Mouse (Mus musculus) megakaryocyte-erythroid progenitor cell, adult 5-6 weeks (primary cell): Measurements from ENCODE around the gene Mei1. TPM values are rescaled to one million over a fixed set of nuclear protein-coding genes. Genes with fewer than 3 reads are reported as not detected.
"Not testable (repeated sequence)": the region's sequence is repeated elsewhere in the genome, so short reads cannot be mapped to it uniquely, and the experiment has no call there.

Experiments
- ATAC-seq: replicated peaks from 2 replicates; pipeline ENCODE4 v1.8.0; 2016; ENCODE audit warnings: mild to moderate bottlenecking, inconsistent platforms; ENCODE audit not compliant: severe bottlenecking, poor library complexity, low FRiP score, low TSS enrichment
- total RNA-seq, 2 experiments: library from RNA; stranded (forward) in 1 of 2; stranded (reverse) in 1 of 2; fragments of 200-1000, 215-1000 nt in 1 of 2; fragments of >200 nt in 1 of 2; fragmentation: Nextera tagmentation in 1 of 2; gene quantifications; 2 replicates each; pipeline ENCODE4 v1.2.3; 2014 to 2017

Gene Mei1
- total RNA-seq, 2 experiments from 2014 or later = not detected

GRCm38 (mm10) chr15:82079883-82080282 is 10.1 kb downstream of the Mei1 start:
- ATAC-seq = no peak

DNA sequence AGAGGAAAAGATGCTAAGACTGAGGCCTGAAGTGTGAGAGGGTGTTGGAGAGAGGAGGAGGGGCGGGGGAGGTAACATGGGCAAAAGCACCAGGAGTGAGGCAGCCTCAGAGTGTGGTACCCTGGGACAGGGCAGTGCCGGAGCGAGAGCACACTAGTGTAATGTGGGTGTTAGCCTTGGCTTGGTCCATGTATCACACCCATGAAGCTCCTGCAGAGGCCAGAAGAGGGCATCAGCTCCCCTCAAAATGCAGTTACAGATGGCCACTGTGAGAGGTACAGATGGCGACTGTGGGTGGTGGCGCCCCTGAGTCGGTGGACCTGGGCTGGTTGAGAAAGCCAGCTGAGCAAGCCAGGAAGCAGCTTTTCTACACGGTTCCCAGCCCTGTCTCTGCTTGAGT is 11.4 kb downstream of the Mei1 start:
- ATAC-seq = peak; percentile 88

DNA sequence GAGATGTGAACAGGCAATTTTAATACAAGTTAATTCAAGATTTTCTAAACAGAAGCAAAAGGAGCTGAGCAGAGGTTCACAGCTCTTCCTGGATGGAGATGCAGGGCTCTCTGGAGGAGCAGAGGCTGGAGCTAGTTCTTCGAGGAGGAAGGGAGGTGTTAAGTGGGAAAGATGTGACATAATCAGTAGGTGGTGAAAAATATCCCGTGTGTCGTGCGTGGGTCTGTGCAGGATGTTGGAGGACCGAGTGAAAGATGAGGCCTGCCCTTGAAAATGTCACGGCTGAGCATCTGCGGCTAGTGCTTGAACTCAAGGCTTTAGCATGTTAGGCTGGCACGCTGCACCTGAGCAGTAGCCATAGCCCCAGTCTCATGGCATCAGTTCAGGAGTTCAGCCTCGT is 15.8 kb downstream of the Mei1 start:
- ATAC-seq = no peak

DNA sequence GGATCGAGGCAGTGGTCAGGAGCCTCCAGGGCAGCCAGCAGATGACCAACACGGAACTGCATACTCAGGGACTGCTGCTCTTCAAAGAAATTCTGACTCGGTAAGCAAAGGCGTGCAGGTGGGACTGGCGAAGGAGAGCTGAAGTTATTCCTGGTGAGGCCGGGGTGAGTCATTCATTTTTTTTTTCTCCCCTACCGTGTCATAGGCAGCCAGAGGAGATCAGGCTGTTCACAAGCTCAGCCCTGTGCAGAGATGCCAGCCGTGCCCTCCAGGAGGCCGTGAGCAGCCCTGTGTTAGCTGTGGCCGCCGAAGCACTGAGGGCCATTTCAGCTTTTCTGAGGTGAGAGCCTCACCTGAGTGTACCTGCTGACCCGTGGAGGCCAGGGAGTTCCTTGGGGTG is 16.3 kb downstream of the Mei1 start:
- no peak for ATAC-seq

GRCm38 (mm10) chr15:82087266-82087665 is 17.5 kb downstream of the Mei1 start:
- peak; percentile 30; the same call in 1 of the 2 replicates for ATAC-seq

GRCm38 (mm10) chr15:82091061-82091460 is 21.3 kb downstream of the Mei1 start:
- no peak for ATAC-seq

DNA sequence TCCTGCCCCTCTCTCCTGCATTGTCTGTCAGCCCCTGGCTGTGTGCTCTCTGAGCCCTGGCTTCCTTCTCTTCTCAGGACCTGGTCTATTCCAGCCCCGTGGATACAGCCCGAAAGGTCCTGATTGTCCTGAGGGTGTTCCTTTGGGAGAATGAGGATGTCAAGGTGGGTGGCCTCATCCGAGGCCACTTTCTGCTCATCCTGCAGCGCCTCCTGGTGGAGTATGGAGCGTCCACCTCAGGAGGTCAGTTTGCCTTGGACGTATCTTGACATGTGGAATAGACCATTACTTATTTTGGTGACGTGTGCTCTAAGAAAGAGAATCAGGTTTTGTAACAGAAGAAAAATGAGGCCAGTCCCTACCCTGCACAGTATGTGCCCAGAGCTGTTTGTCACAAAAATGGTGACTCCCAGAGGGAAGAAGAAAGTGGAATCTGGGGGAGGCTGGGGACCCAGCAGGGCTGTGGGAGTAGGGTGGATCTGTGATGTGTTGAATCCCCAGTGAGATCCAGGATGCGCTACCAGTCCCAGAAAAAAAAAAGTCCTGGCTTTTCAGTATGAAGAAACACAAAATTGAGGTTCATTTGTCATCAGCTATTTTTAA is 37.3 kb downstream of the Mei1 start:
- ATAC-seq = no peak

- no peak for ATAC-seq
These were observed 50.7 kb downstream of the Mei1 start for GRCm38 (mm10) chr15:82120544-82120943.

GRCm38 (mm10) chr15:82126690-82127089 is 56.9 kb downstream of the Mei1 start:
- ATAC-seq = not testable (repeated sequence)

DNA sequence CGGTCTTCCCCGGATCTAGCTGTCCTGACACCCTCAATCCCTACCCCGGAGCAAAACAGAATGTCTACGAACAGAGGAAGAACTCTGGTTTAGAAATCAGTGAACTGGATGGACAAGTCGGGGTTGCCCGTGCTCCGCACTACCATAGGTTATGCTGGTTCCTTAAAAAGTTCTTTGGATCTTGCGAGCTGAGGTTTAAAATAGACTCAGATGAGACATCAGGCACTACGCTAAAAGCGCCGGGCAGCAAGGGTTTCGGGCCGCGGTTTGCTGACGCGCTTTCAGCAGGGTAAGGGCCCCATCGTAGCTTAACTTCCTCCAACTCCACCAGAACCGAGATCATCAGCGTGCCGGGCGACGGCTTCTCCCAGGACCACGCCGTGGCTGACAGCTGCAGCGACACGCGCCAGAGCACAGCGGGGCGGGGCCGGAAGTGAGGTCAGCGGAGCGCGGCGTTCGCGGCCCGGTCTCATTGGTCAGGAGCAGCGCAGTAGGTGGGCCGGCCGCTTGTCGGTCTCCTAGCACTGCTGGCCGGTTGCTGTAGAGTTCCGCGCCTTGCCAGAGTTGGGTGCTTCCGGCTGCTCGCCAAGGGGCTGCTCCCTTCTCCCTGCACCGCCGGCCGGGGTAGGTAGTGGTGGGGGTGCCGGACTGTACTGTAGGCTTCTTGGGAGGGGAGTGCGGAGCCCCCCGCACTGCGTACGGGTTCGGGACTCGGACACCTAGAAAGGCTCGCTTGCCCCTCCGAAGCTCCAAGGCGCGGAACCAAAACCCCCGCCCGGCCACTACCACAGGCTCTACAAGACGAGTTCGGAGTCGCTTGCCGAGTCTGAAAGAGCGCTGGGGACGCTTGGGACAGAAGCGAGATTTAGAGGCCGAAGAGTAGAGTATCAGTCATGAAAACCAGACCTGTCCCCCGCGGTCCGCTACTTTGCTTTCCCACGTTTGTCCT is 57.9 kb downstream of the Mei1 start, which contains the start of gene Ccdc134:
Gene Ccdc134, plus strand, starts transcription at position 497 of the 949 bp plus-strand sequence.
- ATAC-seq = peak; percentile 99

DNA sequence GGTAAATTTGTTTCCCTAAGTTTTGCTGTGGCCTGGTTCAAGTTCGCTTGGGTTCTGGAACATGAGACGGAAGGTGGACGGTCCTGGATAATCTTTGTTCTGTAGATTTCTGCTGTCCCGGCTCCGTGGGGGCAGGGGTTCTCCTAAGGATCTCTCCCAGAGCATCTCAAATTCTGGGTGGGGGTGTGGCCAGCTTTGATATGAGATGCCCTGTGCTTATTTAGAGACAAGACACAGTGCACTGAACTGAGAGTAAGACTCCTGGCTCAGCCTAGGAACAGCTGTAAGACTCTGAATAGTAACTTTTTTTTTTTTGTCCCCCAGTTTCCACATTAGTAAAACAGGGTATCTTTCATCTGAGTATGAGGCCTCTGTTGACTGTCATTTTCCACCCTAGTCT is 58.6 kb downstream of the Mei1 start:
- ATAC-seq = no peak

DNA sequence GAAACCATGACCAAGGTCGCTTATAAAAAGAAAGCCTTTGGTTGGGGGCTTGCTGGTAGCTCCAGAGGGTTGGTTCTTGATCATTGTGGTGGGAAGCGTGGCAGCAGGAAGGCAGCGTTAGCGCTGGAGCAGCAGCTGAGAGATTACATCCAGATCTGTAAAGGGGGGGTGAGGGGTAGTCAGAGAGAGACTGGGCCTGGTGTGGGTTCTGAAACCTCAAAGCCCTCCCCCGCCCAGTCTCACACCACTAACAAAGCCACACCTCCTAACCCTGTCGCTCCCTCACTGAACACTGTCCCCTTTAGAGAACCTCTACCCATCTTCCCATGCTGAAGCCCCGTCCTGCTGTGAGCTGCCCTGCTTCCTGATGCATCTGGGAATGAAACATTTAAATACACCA is 60.8 kb downstream of the Mei1 start:
- ATAC-seq = no peak

- no peak for ATAC-seq
These were observed 65.6 kb downstream of the Mei1 start for GRCm38 (mm10) chr15:82135372-82135771.

DNA sequence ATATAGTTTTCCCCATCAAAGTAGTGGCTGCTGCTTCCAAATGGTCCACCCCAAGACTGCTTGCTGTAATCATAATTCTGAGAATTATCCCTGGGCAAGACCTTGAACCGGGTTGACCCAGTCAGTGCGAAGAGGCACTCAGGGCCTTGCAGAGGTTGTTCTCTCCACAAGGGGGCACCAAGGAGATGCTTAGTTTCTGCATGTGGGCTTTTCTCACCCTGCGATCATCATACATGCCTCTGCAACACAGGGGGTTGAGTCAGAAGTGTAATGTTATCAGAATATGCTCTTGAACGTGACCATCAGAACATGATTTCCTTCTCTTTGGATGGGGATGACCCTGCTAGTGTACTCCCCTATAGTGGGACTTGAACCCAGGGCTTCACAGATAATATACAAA is 68.8 kb downstream of the Mei1 start:
- peak; percentile 86 for ATAC-seq

DNA sequence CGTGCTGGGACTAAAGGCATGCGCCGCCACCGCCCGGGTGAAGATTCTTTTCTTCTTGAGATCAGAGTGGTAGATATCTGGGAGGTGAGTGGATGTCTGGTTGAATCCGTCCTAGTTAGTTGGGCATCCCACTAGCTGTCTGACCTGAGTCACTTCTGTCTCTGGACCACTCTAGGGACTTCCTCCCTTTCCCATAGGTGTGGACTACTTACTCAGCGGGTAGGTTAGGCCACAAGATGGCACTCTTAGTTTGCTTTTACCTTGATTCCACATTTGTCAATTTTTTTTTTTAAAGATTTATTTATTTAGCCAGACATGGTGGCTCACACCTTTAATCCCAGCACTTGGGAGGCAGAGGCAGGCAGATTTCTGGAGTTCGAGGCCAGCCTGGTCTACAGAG is 69.4 kb downstream of the Mei1 start:
- ATAC-seq = 0 out of 2 replicates have a peak, but pooled peaks have one; percentile 22

- ATAC-seq = no peak
These were observed 70.6 kb downstream of the Mei1 start for GRCm38 (mm10) chr15:82140355-82140754.

- no peak for ATAC-seq
These were observed 74.4 kb downstream of the Mei1 start for GRCm38 (mm10) chr15:82144157-82144556.

DNA sequence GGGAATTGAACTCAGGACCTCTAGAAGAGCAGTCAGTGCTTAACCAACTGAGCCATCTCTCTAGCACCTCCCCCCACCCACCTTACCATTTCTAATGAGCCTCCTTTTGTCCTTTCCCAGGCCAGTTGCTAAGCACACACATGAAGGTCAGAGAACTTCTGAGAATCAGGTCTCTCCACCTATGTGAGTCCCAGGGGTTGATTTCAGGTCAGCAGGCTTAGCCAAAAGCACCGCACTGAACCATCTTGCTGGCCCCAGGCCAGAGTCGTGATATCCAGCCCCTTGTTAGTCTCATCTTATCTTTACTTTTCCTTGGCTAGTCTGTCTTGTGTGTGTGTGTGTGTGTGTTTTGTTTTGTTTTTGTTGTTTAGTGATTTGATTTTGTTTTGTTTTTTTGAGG is 75.6 kb downstream of the Mei1 start:
- ATAC-seq = no peak

GRCm38 (mm10) chr15:82145851-82146769 is 76.3 kb downstream of the Mei1 start:
- ATAC-seq = no peak
